Mouse (Mus musculus) lung, postnatal 25 days (tissue): ENCODE measurements around the gene Snx19.

Source experiments
- DNase-seq: peaks from one replicate; pipeline ENCODE4 v3.0.0; 2022; ENCODE audit warnings: low spot score

The Snx19 gene

GRCm38 (mm10) chr9:30426882-30427632 lies at the start of gene Snx19:
Snx19 (plus strand) TSS chr9:30427108.
- peak; percentile 94 for DNase-seq

- no peak for DNase-seq
Measured at GRCm38 (mm10) chr9:30400771-30401170, 26.1 kb upstream of the Snx19 start.

GRCm38 (mm10) chr9:30422940-30423339 lies 4.0 kb upstream of the Snx19 start:
- DNase-seq, result peak; percentile 54

GRCm38 (mm10) chr9:30425178-30425577 lies 1.7 kb upstream of the Snx19 start:
- no peak for DNase-seq

- no peak for DNase-seq
Measured at GRCm38 (mm10) chr9:30428231-30428630, 1.3 kb downstream of the Snx19 start.

- no peak for DNase-seq
Measured at GRCm38 (mm10) chr9:30430447-30430846, 3.5 kb downstream of the Snx19 start.

GRCm38 (mm10) chr9:30431909-30432308 lies 5.0 kb downstream of the Snx19 start:
- DNase-seq, result no peak

GRCm38 (mm10) chr9:30433914-30434313 lies 7.0 kb downstream of the Snx19 start:
- no peak for DNase-seq

- DNase-seq, result no peak
Measured at GRCm38 (mm10) chr9:30435902-30436585, 9.1 kb downstream of the Snx19 start.

- peak; percentile 42 for DNase-seq
Measured at GRCm38 (mm10) chr9:30438505-30438904, 11.6 kb downstream of the Snx19 start.

GRCm38 (mm10) chr9:30441761-30442160 lies 14.9 kb downstream of the Snx19 start:
- DNase-seq, result peak; percentile 58

- peak; percentile 90 for DNase-seq
Measured at GRCm38 (mm10) chr9:30445232-30446085, 18.6 kb downstream of the Snx19 start.

GRCm38 (mm10) chr9:30446126-30446525 lies 19.2 kb downstream of the Snx19 start:
- DNase-seq, result peak; percentile 55

GRCm38 (mm10) chr9:30448459-30448858 lies 21.6 kb downstream of the Snx19 start:
- DNase-seq, result peak; percentile 79

GRCm38 (mm10) chr9:30449862-30450261 lies 23.0 kb downstream of the Snx19 start:
- DNase-seq, result no peak

GRCm38 (mm10) chr9:30450834-30451233 lies 23.9 kb downstream of the Snx19 start:
- DNase-seq, result peak; percentile 45

GRCm38 (mm10) chr9:30454527-30454926 lies 27.6 kb downstream of the Snx19 start:
- no peak for DNase-seq

GRCm38 (mm10) chr9:30456250-30456649 lies 29.3 kb downstream of the Snx19 start:
- DNase-seq, result no peak

GRCm38 (mm10) chr9:30460501-30460900 lies 33.6 kb downstream of the Snx19 start:
- no peak for DNase-seq

GRCm38 (mm10) chr9:30464661-30465060 lies 37.8 kb downstream of the Snx19 start:
- no peak for DNase-seq

- peak; percentile 3 for DNase-seq
Measured at GRCm38 (mm10) chr9:30480043-30480442, 53.1 kb downstream of the Snx19 start.

- peak; percentile 89 for DNase-seq
Measured at GRCm38 (mm10) chr9:30480464-30480863, 53.6 kb downstream of the Snx19 start.
